19 mouse cellular contexts compared by ENCODE assay signal in genomic region chr10:4533873-4534272, GRCm38 (mm10). TPM values are rescaled to one million over a fixed set of nuclear protein-coding genes. Genes with fewer than 3 reads are reported as not detected.
DNase-seq lines count a peak whose midpoint lies in the region; ATAC-seq lines count a peak whose summit lies in the region.
"Had no signal": no experiment of that assay in that cellular context is flagged by ENCODE, and none has a peak within 500 bp of the region (broad histone marks: within the 10 kb centered on the region; RNA-seq: fewer than 3 reads in every experiment).

No protein-coding gene starts in this region.

- no peak overlapping the region for H3K4me2 ChIP-seq in kidney, embryonic 14.5 days (replicated peaks; ENCODE audit: low read depth, low read length)
- H3K4me2 ChIP-seq: embryonic facial prominence, embryonic 12.5 days; hindbrain, embryonic 13.5 days; liver, embryonic 12.5 days; lung, embryonic 15.5 days had no signal

- H3K4me3 ChIP-seq in kidney, embryonic 14.5 days (ENCODE audit: low read length) = no peak overlapping the region
- no peak overlapping the region for H3K4me3 ChIP-seq in limb, embryonic 10.5 days
- H3K4me3 ChIP-seq: embryonic facial prominence, embryonic 12.5 days; hindbrain, embryonic 13.5 days; liver, embryonic 12.5 days; lung, embryonic 15.5 days had no signal

- no peaks in the 10 kb centered on the region for H3K36me3 ChIP-seq in kidney, embryonic 14.5 days (ENCODE audit: control insufficient read depth, insufficient read depth, low read length)
- no peaks in the 10 kb centered on the region for H3K36me3 ChIP-seq in limb, embryonic 10.5 days
- H3K36me3 ChIP-seq: embryonic facial prominence, embryonic 12.5 days; hindbrain, embryonic 13.5 days; liver, embryonic 12.5 days; lung, embryonic 15.5 days had no signal

- 0 out of 2 replicates have a peak, but pooled peaks cover 3% of the 10 kb centered on the region for H3K4me1 ChIP-seq in kidney, embryonic 14.5 days (ENCODE audit: control insufficient read depth, insufficient read depth, low read length)
- H3K4me1 ChIP-seq in limb, embryonic 10.5 days = no peaks in the 10 kb centered on the region
- H3K4me1 ChIP-seq: embryonic facial prominence, embryonic 12.5 days; hindbrain, embryonic 13.5 days; liver, embryonic 12.5 days; lung, embryonic 15.5 days had no signal

- H3K27ac ChIP-seq in kidney, embryonic 14.5 days (ENCODE audit: low read depth, low read length) = no peak overlapping the region
- H3K27ac ChIP-seq in limb, embryonic 10.5 days = no peak overlapping the region
- H3K27ac ChIP-seq: embryonic facial prominence, embryonic 12.5 days; hindbrain, embryonic 13.5 days; liver, embryonic 12.5 days; lung, embryonic 15.5 days had no signal

- H3K27me3 ChIP-seq in kidney, embryonic 14.5 days (ENCODE audit: control insufficient read depth, insufficient read depth, low read length) = no peaks in the 10 kb centered on the region
- H3K27me3 ChIP-seq in limb, embryonic 10.5 days (ENCODE audit: low read depth, poor library complexity, severe bottlenecking) = no peaks in the 10 kb centered on the region
- H3K27me3 ChIP-seq: embryonic facial prominence, embryonic 12.5 days; hindbrain, embryonic 13.5 days; liver, embryonic 12.5 days; lung, embryonic 15.5 days had no signal

- no peak for ATAC-seq in kidney, embryonic 14.5 days (ENCODE audit: low FRiP score, low TSS enrichment)
- ATAC-seq: CD4-positive, CD25-positive, alpha-beta regulatory T cell, adult 4 months; intestine, embryonic 16.5 days; liver, embryonic 12.5 days had no signal

- H3K9me3 ChIP-seq in kidney, embryonic 14.5 days (ENCODE audit: control insufficient read depth, low read length) = no peaks in the 10 kb centered on the region
- H3K9me3 ChIP-seq in limb, embryonic 10.5 days (replicated peaks) = no peaks in the 10 kb centered on the region
- H3K9me3 ChIP-seq: embryonic facial prominence, embryonic 12.5 days; hindbrain, embryonic 13.5 days; liver, embryonic 12.5 days; lung, embryonic 15.5 days had no signal

- no peak overlapping the region for H3K9ac ChIP-seq in kidney, embryonic 14.5 days (ENCODE audit: low read depth, low read length)
- H3K9ac ChIP-seq: embryonic facial prominence, embryonic 12.5 days; hindbrain, embryonic 13.5 days; liver, embryonic 12.5 days; lung, embryonic 15.5 days had no signal

- DNase-seq in kidney, adult 11 months = peak; percentile 22
- DNase-seq in adrenal gland, adult 8-10 months = peak; percentile 29
- DNase-seq in adrenal gland, postnatal 25 days = peak; percentile 29
- DNase-seq in kidney, postnatal 4 days = peak; percentile 52 to 60
- no peak for DNase-seq in frontal cortex, postnatal 14 days (ENCODE audit: low spot score in 2 of 2)
- no peak for DNase-seq in layer of hippocampus, adult 9-11 months
- DNase-seq in limb, embryonic 10.5 days (ENCODE audit: low spot score) = no peak
- DNase-seq: spleen, adult 18-20 months; thymus, postnatal 36 days had no signal

- WGBS in kidney, embryonic 14.5 days = 74% methylated on average over 11 of the region's 11 CpGs
- 83% methylated on average over 11 of the region's 11 CpGs for WGBS in limb, embryonic 10.5 days

RNA-seq across cellular contexts. Expression of gene Ccdc170, which starts 51.6 kb away (rescaled TPM):
- 0.47 and 1.0 TPM in 2 replicates for polyA plus RNA-seq in kidney, embryonic 14.5 days (2014; fragmentation: Nextera tagmentation; extraction: Ambion mirVana)
- 1 to 10 TPM in 1 of 4 experiments, under 1 TPM in 3; 0.44 to 1.7 (median 0.69) TPM for total RNA-seq in adrenal gland, adult 8-10 months (2022)
- total RNA-seq in adrenal gland, postnatal 25 days (2021) = 2.0 TPM in 1 of 2 replicates, not detected in the other
- 0.09 TPM in 1 of 2 replicates, not detected in the other for polyA plus RNA-seq in limb, embryonic 10.5 days (2016; fragmentation: Nextera tagmentation; extraction: Ambion mirVana)
- total RNA-seq: MEL had no signal
- polyA plus RNA-seq: heart, embryonic 14.5 days; intestine, embryonic 16.5 days; neural tube, embryonic 11.5 days had no signal

Comparison
In these comparisons a context has a peak if more than half of its experiments do, and no peak if none do; other contexts are left out.
1. DNase-seq: peak in kidney, adult 11 months (single experiment), adrenal gland, adult 8-10 months (single experiment), adrenal gland, postnatal 25 days (single experiment) and kidney, postnatal 4 days (2 of 2); none in frontal cortex, postnatal 14 days (0 of 2), layer of hippocampus, adult 9-11 months (single experiment) and limb, embryonic 10.5 days (single experiment).